Mouse (Mus musculus) midbrain, embryonic 14.5 days (tissue): ENCODE measurements around the gene Slc39a11. TPM values are rescaled to one million over a fixed set of nuclear protein-coding genes. Genes with fewer than 3 reads are reported as not detected.

ENCODE experiments used
- ATAC-seq: fragments of 200-750 bp; cut with Nextera tagmentation; 2 replicates; pipeline ENCODE4 v1.8.0; 2017; ENCODE audit warnings: moderate number of reproducible peaks, moderate library complexity; ENCODE audit not compliant: low FRiP score, low TSS enrichment
- DNase-seq: peaks from one replicate; pipeline ENCODE4 v3.0.0-alpha.2; 2015
- H3K27ac ChIP-seq: fragments of 300-500 bp; sonication (generic); replicated peaks from 2 replicates; pipeline ENCODE4 v1.5.1; 2014; ENCODE audit warnings: mild to moderate bottlenecking, low read depth, low read length, moderate library complexity
- H3K27me3 ChIP-seq: fragments of 300-500 bp; sonication (generic); 2 replicates; pipeline ENCODE4 v1.6.1; 2014; ENCODE audit warnings: low read length, control low read depth, mixed read lengths; ENCODE audit not compliant: control insufficient read depth, insufficient read depth
- H3K36me3 ChIP-seq: fragments of 300-500 bp; sonication (generic); 2 replicates; pipeline ENCODE4 v1.6.1; 2014; ENCODE audit warnings: low read length, control low read depth; ENCODE audit not compliant: control insufficient read depth, insufficient read depth
- H3K4me1 ChIP-seq: fragments of 300-500 bp; sonication (generic); 2 replicates; pipeline ENCODE4 v1.6.1; 2014; ENCODE audit warnings: mild to moderate bottlenecking, antibody characterized with exemption, low read length, control low read depth; ENCODE audit not compliant: control insufficient read depth, insufficient read depth
- H3K4me2 ChIP-seq: fragments of 300-500 bp; sonication (generic); 2 replicates; pipeline ENCODE4 v1.6.1; 2014; ENCODE audit warnings: mild to moderate bottlenecking, low read length, moderate library complexity
- H3K4me3 ChIP-seq: fragments of 300-500 bp; sonication (generic); replicated peaks from 2 replicates; pipeline ENCODE4 v1.5.1; 2014; ENCODE audit warnings: low read depth, low read length
- H3K9ac ChIP-seq: fragments of 300-500 bp; sonication (generic); replicated peaks from 2 replicates; pipeline ENCODE4 v1.6.1; 2014; ENCODE audit warnings: mild to moderate bottlenecking, low read length, moderate library complexity
- H3K9me3 ChIP-seq: fragments of 300-500 bp; sonication (generic); 2 replicates; pipeline ENCODE4 v1.6.1; 2016; ENCODE audit warnings: low read length, control low read depth, mixed read lengths; ENCODE audit not compliant: control insufficient read depth
- WGBS: fragments of 180-500 bp; shearing (Covaris S2); extraction: QIAGEN DNeasy Blood & Tissue Kit; methylation state at CpG from one replicate; pipeline ENCODE4 v1.1.7; 2014; 5-methylcytosine and 5-hydroxymethylcytosine counted together
- polyA plus RNA-seq: library from polyadenylated mRNA; unstranded; fragments of >200 nt; fragmentation: Nextera tagmentation; extraction: Ambion mirVana; gene quantifications from 2 replicates; pipeline ENCODE4 v1.2.1, GENCODE M21; 2014

Slc39a11 gene
- polyA plus RNA-seq = 28.5 and 31.1 TPM in 2 replicates

DNA sequence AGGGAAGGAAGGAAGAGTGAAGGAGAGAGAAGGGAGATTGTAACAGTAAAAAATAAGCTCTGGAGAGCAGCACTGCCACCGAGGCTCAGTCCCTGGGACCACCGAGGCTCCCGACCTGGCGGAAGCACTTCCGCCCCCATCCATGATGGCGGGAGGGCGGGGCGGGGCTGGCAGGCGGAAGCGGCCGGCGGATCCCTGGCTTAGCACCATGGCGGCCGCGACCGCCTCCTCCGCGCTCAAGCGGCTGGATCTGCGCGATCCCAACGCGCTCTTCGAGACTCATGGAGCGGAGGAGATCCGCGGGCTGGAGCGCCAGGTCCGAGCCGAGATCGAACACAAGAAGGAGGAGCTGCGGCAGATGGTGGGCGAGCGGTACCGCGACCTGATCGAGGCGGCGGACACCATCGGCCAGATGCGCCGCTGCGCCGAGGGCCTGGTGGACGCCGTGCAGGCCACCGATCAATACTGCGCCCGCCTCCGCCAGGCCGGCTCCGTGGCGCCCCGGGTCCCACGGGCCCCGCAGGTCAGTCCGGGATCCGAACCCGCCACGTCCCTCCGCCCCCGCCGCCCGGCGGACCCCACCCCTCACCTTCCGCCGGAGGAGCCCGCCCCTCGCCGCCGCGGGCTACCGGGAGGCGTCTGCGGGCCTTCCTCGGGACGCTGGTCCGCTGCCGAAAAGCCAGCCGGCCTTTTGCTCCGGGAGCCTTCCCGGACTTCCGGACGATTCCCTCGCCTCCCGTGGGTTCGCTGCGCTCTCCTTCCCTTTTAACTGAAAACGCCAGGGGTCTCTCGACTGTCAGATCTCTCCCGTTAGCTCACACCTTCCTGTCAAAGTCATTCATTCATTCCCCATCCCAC, at the start of gene Slc39a11:
TSS of gene Slc39a11 (minus strand) at position 727 of the 858 bp plus-strand sequence.
- Histone ChIP-seq H3K4me1 (peaks cover 9% of the 10 kb centered on the region), H3K27me3 (no peaks in the 10 kb centered on the region), H3K36me3 (peaks cover 30% of the 10 kb centered on the region), H3K9me3 (no peaks in the 10 kb centered on the region), H3K9ac (peak within 1 kb of the TSS; percentile 96), H3K4me3 (peak within 1 kb of the TSS; percentile 92), H3K27ac (peak within 1 kb of the TSS; percentile 92), H3K4me2 (peak within 1 kb of the TSS; percentile 67)
- under 1% methylated on average over 85 of the region's 91 CpGs for WGBS
- peak; percentile 74 for ATAC-seq
- DNase-seq = peak; percentile 90

DNA sequence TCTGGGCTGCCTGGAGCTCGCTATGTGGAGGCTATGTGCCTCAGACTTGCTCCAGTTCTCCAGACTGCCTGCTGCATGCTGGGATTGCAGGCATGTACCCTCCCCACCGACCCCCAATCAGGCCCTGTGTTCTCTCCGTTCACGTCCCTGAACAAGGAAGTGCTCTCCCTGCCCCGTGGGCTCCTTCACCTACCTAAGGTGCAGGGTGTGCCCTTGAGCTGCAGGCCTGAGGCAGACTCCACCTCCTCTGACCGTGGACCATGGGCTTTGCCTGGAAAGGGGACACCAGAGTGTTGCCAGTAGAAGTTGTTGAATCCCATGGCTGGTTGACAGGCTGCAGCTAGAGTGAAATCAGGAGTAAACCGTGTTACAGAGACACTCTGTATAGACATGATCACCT, 49.8 kb upstream of the Slc39a11 start:
- peaks cover 28% of the 10 kb centered on the region for H3K36me3 ChIP-seq
- no peak for ATAC-seq
- H3K9ac ChIP-seq = no peak overlapping the region
- H3K27me3 ChIP-seq = no peaks in the 10 kb centered on the region
- H3K4me2 ChIP-seq = no peak overlapping the region
- WGBS = 87% methylated on average over 7 of the region's 7 CpGs
- no peaks in the 10 kb centered on the region for H3K9me3 ChIP-seq
- DNase-seq = no peak
- no peak overlapping the region for H3K27ac ChIP-seq
- no peaks in the 10 kb centered on the region for H3K4me1 ChIP-seq
- no peak overlapping the region for H3K4me3 ChIP-seq

GRCm38 (mm10) chr11:113698013-113698545, 48.2 kb upstream of the Slc39a11 start:
- no peak for DNase-seq
- Histone ChIP-seq H3K36me3 (peaks cover 41% of the 10 kb centered on the region), H3K4me2 (no peak overlapping the region), H3K4me1 (no peaks in the 10 kb centered on the region), H3K9ac (no peak overlapping the region), H3K27ac (no peak overlapping the region), H3K9me3 (no peaks in the 10 kb centered on the region), H3K27me3 (no peaks in the 10 kb centered on the region), H3K4me3 (no peak overlapping the region)
- no peak for ATAC-seq
- 77% methylated on average over 12 of the region's 12 CpGs for WGBS

DNA sequence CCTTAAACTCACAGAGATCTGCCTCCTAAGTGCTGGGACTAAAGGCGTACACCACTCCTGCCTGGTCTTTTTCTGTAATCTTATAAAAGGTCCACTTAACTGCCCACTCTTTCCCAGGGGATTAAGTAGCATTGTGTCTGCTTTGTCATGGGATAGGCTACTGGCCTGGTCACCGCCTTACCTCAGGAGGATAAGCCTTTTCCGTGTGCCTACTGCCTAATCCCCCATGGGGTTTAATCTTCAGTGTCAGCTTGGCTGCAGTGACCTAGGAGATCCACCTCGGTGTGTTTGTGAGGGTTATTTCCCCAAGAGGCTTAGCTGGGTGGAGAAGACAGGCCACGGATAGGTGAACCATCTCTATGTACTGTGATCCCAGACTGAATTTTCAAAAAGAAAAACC, 47.7 kb upstream of the Slc39a11 start:
- no peak overlapping the region for H3K4me2 ChIP-seq
- H3K4me1 ChIP-seq = no peaks in the 10 kb centered on the region
- H3K4me3 ChIP-seq = no peak overlapping the region
- no peak overlapping the region for H3K27ac ChIP-seq
- no peak overlapping the region for H3K9ac ChIP-seq
- 27% methylated on average over 5 of the region's 5 CpGs for WGBS
- no peak for ATAC-seq
- no peak for DNase-seq
- peaks cover 46% of the 10 kb centered on the region for H3K36me3 ChIP-seq
- H3K27me3 ChIP-seq = no peaks in the 10 kb centered on the region
- no peaks in the 10 kb centered on the region for H3K9me3 ChIP-seq

GRCm38 (mm10) chr11:113691851-113692250, 42.0 kb upstream of the Slc39a11 start:
- no peak overlapping the region for H3K4me2 ChIP-seq
- WGBS = 62% methylated on average over 3 of the region's 3 CpGs
- H3K4me1 ChIP-seq = peaks cover 3% of the 10 kb centered on the region; the same call in 1 of the 2 replicates
- no peak overlapping the region for H3K27ac ChIP-seq
- no peak overlapping the region for H3K9ac ChIP-seq
- DNase-seq (no peak), ATAC-seq (no peak)
- H3K36me3 ChIP-seq = peaks cover 80% of the 10 kb centered on the region
- no peaks in the 10 kb centered on the region for H3K27me3 ChIP-seq
- no peak overlapping the region for H3K4me3 ChIP-seq
- no peaks in the 10 kb centered on the region for H3K9me3 ChIP-seq

- no peaks in the 10 kb centered on the region for H3K27me3 ChIP-seq
- peaks cover 8% of the 10 kb centered on the region; the same call in 1 of the 2 replicates for H3K4me1 ChIP-seq
- no peak for ATAC-seq
- DNase-seq = no peak
- no peak overlapping the region for H3K27ac ChIP-seq
- no peaks in the 10 kb centered on the region for H3K9me3 ChIP-seq
- no peak overlapping the region for H3K4me2 ChIP-seq
- H3K9ac ChIP-seq = no peak overlapping the region
- peaks cover 78% of the 10 kb centered on the region for H3K36me3 ChIP-seq
- WGBS = 92% methylated on average over 5 of the region's 5 CpGs
- H3K4me3 ChIP-seq = no peak overlapping the region
Observed at GRCm38 (mm10) chr11:113691318-113691717, 41.4 kb upstream of the Slc39a11 start.

- H3K27me3 ChIP-seq = no peaks in the 10 kb centered on the region
- no peak overlapping the region for H3K4me2 ChIP-seq
- no peak overlapping the region for H3K4me3 ChIP-seq
- peaks cover 12% of the 10 kb centered on the region; the same call in 1 of the 2 replicates for H3K4me1 ChIP-seq
- H3K9ac ChIP-seq = no peak overlapping the region
- WGBS = 94% methylated on average over 12 of the region's 12 CpGs
- DNase-seq (no peak), ATAC-seq (no peak)
- H3K9me3 ChIP-seq = no peaks in the 10 kb centered on the region
- H3K36me3 ChIP-seq = peaks cover 71% of the 10 kb centered on the region
- no peak overlapping the region for H3K27ac ChIP-seq
Observed at GRCm38 (mm10) chr11:113690506-113690905, 40.6 kb upstream of the Slc39a11 start.

- peaks cover 32% of the 10 kb centered on the region for H3K4me1 ChIP-seq
- no peaks in the 10 kb centered on the region for H3K27me3 ChIP-seq
- H3K36me3 ChIP-seq = peaks cover 39% of the 10 kb centered on the region
- H3K4me3 ChIP-seq = no peak overlapping the region
- WGBS = 33% methylated on average over 2 of the region's 2 CpGs
- peak overlapping the region; percentile 20; the same call in 1 of the 2 replicates for H3K9ac ChIP-seq
- DNase-seq = peak; percentile 35
- H3K4me2 ChIP-seq = no peak overlapping the region
- ATAC-seq = no peak
- H3K9me3 ChIP-seq = no peaks in the 10 kb centered on the region
- H3K27ac ChIP-seq = 0 out of 2 replicates have a peak overlapping the region, but pooled peaks have one; percentile 5
Observed at GRCm38 (mm10) chr11:113687031-113687430, 37.2 kb upstream of the Slc39a11 start.
